Mouse (Mus musculus) testis, postnatal 10 days (tissue): Measurements from ENCODE around the gene Olfr704.
"Not testable (repeated sequence)": the region's sequence is repeated elsewhere in the genome, so short reads cannot be mapped to it uniquely, and the experiment has no call there.

Source experiments
- DNase-seq: peaks from one replicate; pipeline ENCODE4 v3.0.0; 2021; ENCODE audit warnings: low spot score

The Olfr704 gene

GRCm38 (mm10) chr7:106862885-106863284, at the start of gene Olfr704:
Gene Olfr704 (plus strand): TSS chr7:106863185.
- no peak for DNase-seq

- DNase-seq, result no peak
These were observed 49.2 kb upstream of the Olfr704 start, which contains the start of gene Olfr701 for GRCm38 (mm10) chr7:106813829-106814228. Gene Olfr701 (plus strand): TSS chr7:106814129.

- DNase-seq, result no peak
These were observed 47.2 kb upstream of the Olfr704 start for GRCm38 (mm10) chr7:106815775-106816174.

DNA sequence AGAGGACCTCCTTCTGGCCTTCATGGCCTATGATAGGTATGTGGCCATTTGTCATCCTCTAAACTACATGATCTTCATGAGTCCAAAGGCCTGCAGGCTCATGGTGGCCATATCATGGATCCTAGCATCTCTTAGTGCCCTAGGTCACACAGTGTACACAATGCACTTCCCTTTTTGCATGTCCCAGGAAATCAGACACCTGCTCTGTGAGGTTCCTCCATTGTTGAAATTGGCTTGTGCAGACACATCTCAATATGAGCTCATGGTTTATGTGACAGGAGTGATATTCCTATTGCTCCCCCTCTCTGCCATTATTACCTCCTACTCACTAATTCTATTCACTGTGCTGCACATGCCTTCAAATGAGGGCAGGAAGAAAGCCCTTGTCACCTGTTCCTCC, 44.6 kb upstream of the Olfr704 start:
- no peak for DNase-seq

DNA sequence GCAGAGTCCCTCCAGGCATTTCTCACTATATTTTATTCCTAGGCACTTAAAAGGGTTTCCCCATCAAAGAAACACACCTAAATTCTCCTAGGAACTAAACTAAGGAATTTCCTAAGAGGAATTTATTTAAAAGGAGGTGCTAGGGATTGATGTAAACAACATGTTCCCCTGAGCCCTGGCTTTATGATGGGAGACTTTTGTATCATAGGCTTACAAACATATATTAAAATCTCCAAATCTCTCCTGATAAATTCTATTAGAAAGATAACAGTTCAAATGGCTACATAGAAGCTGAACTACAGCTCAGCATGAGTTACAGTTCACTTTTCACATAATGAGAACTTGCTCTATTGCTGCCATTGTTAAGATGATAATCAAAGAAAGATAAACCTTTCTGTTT, 29.2 kb upstream of the Olfr704 start, which contains the start of gene Olfr702:
Olfr702 (minus strand) TSS at position 101 of the 400 bp plus-strand sequence.
- no peak for DNase-seq

- no peak for DNase-seq
These were observed 19.9 kb upstream of the Olfr704 start, which contains the start of gene Olfr703 for GRCm38 (mm10) chr7:106843060-106843459. Gene Olfr703 (plus strand): TSS chr7:106843360.

GRCm38 (mm10) chr7:106876791-106877190, 13.8 kb downstream of the Olfr704 start, which contains the start of gene Olfr705:
Gene Olfr705 (minus strand): TSS chr7:106876891.
- no peak for DNase-seq

- no peak for DNase-seq
These were observed 25.1 kb downstream of the Olfr704 start, which contains the start of gene Olfr706 for GRCm38 (mm10) chr7:106888062-106888461. Gene Olfr706 (minus strand): TSS chr7:106888162.

DNA sequence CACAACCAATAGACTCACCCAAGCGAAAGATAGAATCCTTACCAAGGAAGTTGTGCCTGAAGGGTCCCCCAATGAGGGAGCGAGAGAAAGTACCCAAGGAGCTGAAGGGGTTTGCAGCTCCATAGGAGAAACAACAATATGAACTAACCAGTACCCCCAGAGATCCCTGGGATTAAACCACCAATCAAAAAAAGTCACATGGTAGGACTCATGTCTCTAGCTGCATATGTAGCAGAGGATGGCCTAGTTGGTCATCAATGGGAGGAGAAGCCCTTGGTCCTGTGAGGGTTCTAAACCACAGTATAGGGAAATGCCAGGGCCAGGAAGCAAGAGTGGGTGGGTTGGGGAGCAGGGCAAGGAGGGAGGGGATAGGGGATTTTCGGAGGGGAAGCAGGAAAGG, 38.2 kb downstream of the Olfr704 start, which contains the start of gene Olfr707:
Olfr707 (minus strand) TSS at position 101 of the 400 bp plus-strand sequence.
- DNase-seq, result not testable (repeated sequence)

DNA sequence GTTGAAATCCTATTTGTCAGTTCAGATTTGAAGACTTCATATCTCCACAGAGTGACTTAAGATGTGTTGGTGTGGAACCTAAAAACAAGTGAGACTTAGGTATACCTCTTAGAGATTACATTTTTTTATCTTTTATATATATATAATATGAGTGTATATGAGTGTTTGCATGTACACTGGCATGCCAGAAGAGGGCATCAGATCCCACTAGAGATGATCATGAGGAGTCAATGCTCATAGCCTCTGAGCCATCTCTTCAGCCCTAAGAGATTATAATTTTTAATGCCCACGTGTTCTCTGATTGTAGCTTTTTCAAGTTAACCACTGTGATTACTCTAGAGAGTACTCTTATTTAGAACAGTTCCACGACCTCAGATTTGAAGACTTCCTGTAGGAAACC, 44.7 kb downstream of the Olfr704 start, which contains the start of gene Olfr1532-ps1:
Olfr1532-ps1 (plus strand) TSS at position 326 of the 400 bp plus-strand sequence.
- no peak for DNase-seq
